Mouse (Mus musculus) forebrain, embryonic 13.5 days (tissue): ENCODE results near the gene Slc29a1. TPM values are rescaled to one million over a fixed set of nuclear protein-coding genes. Genes with fewer than 3 reads are reported as not detected.

Experiments
- ATAC-seq: fragments of 200-750 bp; cut with Nextera tagmentation; 2 replicates; pipeline ENCODE4 v1.8.0; 2017
- H3K27ac ChIP-seq: fragments of 300-500 bp; sonication (generic); 2 replicates; pipeline ENCODE4 v1.5.1; 2015; ENCODE audit warnings: inconsistent platforms, mild to moderate bottlenecking, moderate library complexity
- H3K27me3 ChIP-seq: fragments of 300-500 bp; sonication (generic); 2 replicates; pipeline ENCODE4 v1.6.1; 2015; ENCODE audit warnings: mild to moderate bottlenecking, inconsistent platforms
- H3K36me3 ChIP-seq: fragments of 300-500 bp; sonication (generic); 2 replicates; pipeline ENCODE4 v1.6.1; 2015; ENCODE audit warnings: mild to moderate bottlenecking, inconsistent platforms; ENCODE audit not compliant: poor library complexity, severe bottlenecking
- H3K4me1 ChIP-seq: fragments of 300-500 bp; sonication (generic); 2 replicates; pipeline ENCODE4 v1.6.1; 2015; ENCODE audit warnings: inconsistent platforms
- H3K4me2 ChIP-seq: fragments of 300-500 bp; sonication (generic); 2 replicates; pipeline ENCODE4 v1.6.1; 2015; ENCODE audit warnings: inconsistent platforms, mild to moderate bottlenecking, moderate library complexity
- H3K4me3 ChIP-seq: fragments of 300-500 bp; sonication (generic); 2 replicates; pipeline ENCODE4 v1.5.1; 2015; ENCODE audit warnings: mild to moderate bottlenecking, inconsistent platforms
- H3K9ac ChIP-seq: fragments of 300-500 bp; sonication (generic); 2 replicates; pipeline ENCODE4 v1.6.1; 2015; ENCODE audit warnings: mild to moderate bottlenecking, inconsistent platforms
- H3K9me3 ChIP-seq: fragments of 300-500 bp; sonication (generic); replicated peaks from 2 replicates; pipeline ENCODE4 v1.6.1; 2016; ENCODE audit warnings: inconsistent platforms
- WGBS: fragments of 180-500 bp; shearing (Covaris S2); methylation state at CpG from one replicate; pipeline ENCODE4 v1.1.7; 2015; 5-methylcytosine and 5-hydroxymethylcytosine counted together
- polyA plus RNA-seq: library from polyadenylated mRNA; unstranded; fragments of >200 nt; fragmentation: Nextera tagmentation; extraction: Ambion mirVana; gene quantifications from 2 replicates; pipeline ENCODE4 v1.2.1, GENCODE M21; 2015

Gene Slc29a1
- polyA plus RNA-seq, 1 experiment from 2014 or later: 47.2 TPM

GRCm38 (mm10) chr17:45584096-45584896, 15.1 kb downstream of the Slc29a1 start:
- Histone ChIP-seq H3K27ac (peak overlapping the region; percentile 7), H3K4me2 (peak overlapping the region; percentile 16; the same call in 1 of the 2 replicates), H3K9ac (peak overlapping the region; percentile 45), H3K4me1 (peaks cover 14% of the 10 kb centered on the region), H3K36me3 (peaks cover 16% of the 10 kb centered on the region), H3K9me3 (no peaks in the 10 kb centered on the region), H3K27me3 (no peaks in the 10 kb centered on the region), H3K4me3 (no peak overlapping the region)
- ATAC-seq: peak; percentile 46
- 38% methylated on average over 12 of the region's 12 CpGs for WGBS

- H3K9me3 ChIP-seq: no peaks in the 10 kb centered on the region
- peaks cover 15% of the 10 kb centered on the region for H3K36me3 ChIP-seq
- no peak overlapping the region for H3K4me2 ChIP-seq
- H3K4me1 ChIP-seq: peaks cover 14% of the 10 kb centered on the region
- H3K9ac ChIP-seq: no peak overlapping the region
- H3K27me3 ChIP-seq: no peaks in the 10 kb centered on the region
- H3K4me3 ChIP-seq: no peak overlapping the region
- no peak overlapping the region for H3K27ac ChIP-seq
- ATAC-seq: no peak
- WGBS: 75% methylated on average over 6 of the region's 6 CpGs
These were observed 16.6 kb downstream of the Slc29a1 start for GRCm38 (mm10) chr17:45582715-45583355.

DNA sequence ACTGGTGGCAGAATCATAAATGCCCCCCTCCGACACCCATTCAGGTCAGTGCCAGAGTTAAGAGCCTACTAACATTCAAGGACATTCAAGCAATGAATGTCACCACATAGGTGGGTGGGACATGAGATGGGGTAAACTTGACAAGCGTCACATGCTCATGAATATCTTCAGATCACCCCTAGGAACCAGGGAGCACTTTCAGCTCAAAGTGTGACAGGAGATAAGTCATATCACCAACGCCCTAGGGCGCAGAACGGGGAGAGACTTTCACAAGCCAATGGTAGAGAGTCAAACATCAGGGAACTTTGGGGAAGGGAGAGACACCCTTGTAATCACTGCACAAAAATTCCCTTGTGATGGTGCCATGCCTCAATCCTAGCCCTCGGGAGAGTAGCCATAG, 17.2 kb downstream of the Slc29a1 start:
- H3K9ac ChIP-seq: no peak overlapping the region
- ATAC-seq: no peak
- no peaks in the 10 kb centered on the region for H3K9me3 ChIP-seq
- peaks cover 14% of the 10 kb centered on the region for H3K4me1 ChIP-seq
- WGBS: 93% methylated on average over 6 of the region's 6 CpGs
- no peak overlapping the region for H3K4me3 ChIP-seq
- no peaks in the 10 kb centered on the region for H3K27me3 ChIP-seq
- H3K27ac ChIP-seq: no peak overlapping the region
- no peak overlapping the region for H3K4me2 ChIP-seq
- peaks cover 11% of the 10 kb centered on the region for H3K36me3 ChIP-seq

DNA sequence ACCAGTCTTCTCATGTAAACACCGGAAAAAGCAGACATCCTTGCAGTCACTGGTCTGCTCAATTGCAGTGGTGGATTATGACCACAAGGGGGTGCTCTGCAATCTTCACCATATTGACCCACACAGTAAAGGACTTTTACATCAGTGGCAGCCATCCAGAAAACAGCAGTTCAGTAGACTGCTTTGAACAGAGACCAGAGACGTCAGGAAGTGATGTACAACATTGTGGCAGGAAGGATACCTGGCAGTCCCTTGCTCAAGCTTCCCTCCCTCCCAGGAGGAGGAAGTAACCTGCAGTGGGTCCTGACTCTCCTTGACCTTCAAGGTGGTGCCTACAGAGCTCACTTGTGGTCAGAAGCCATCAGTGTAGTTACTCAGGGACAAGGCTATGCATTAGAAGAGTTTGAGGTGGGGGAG, 17.8 kb downstream of the Slc29a1 start:
- Histone ChIP-seq H3K9me3 (no peaks in the 10 kb centered on the region), H3K4me3 (no peak overlapping the region), H3K36me3 (peaks cover 5% of the 10 kb centered on the region), H3K27me3 (no peaks in the 10 kb centered on the region), H3K27ac (no peak overlapping the region), H3K9ac (no peak overlapping the region), H3K4me1 (peaks cover 14% of the 10 kb centered on the region), H3K4me2 (no peak overlapping the region)
- 14% methylated on average over 2 of the region's 2 CpGs for WGBS
- peak; percentile 36; the same call in 1 of the 2 replicates for ATAC-seq

DNA sequence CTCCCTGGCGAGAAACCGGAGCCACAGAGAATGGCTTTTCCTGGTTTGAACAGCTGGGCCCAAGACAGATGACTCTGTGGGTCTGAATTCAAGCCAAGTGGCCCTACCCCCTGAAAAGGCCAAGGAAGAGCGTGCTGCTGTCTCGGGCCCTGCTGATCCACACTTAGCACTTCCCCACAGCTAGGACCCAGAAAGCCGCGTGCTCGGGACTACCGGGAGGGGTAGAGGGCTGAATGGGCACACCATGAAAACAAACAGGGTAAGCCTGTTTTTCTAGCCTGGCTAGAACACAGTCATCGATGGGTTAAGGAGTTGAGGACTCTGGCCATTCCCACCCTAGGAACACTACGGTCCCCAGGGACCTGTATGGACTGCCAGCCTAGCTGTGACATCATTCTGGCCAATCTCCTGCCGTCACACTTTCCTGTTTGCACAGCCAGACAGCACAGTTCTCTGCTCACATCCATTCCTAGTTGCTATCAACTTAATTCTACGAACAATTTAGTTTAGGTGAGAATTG, 18.4 kb downstream of the Slc29a1 start:
- 50% methylated on average over 12 of the region's 12 CpGs for WGBS
- H3K4me3 ChIP-seq: no peak overlapping the region
- peak overlapping the region; percentile 14; the same call in 1 of the 2 replicates for H3K27ac ChIP-seq
- H3K4me1 ChIP-seq: peaks cover 14% of the 10 kb centered on the region
- no peaks in the 10 kb centered on the region for H3K9me3 ChIP-seq
- H3K9ac ChIP-seq: 0 out of 2 replicates have a peak overlapping the region, but pooled peaks have one; percentile 6
- no peaks in the 10 kb centered on the region for H3K27me3 ChIP-seq
- no peaks in the 10 kb centered on the region for H3K36me3 ChIP-seq
- no peak overlapping the region for H3K4me2 ChIP-seq
- no peak for ATAC-seq

GRCm38 (mm10) chr17:45579554-45579953, 19.9 kb downstream of the Slc29a1 start:
- Histone ChIP-seq H3K4me2 (no peak overlapping the region), H3K27ac (no peak overlapping the region), H3K4me3 (no peak overlapping the region), H3K36me3 (no peaks in the 10 kb centered on the region), H3K9ac (no peak overlapping the region), H3K9me3 (no peaks in the 10 kb centered on the region), H3K27me3 (no peaks in the 10 kb centered on the region), H3K4me1 (peaks cover 17% of the 10 kb centered on the region)
- ATAC-seq: no peak
- 88% methylated on average over 4 of the region's 4 CpGs for WGBS

DNA sequence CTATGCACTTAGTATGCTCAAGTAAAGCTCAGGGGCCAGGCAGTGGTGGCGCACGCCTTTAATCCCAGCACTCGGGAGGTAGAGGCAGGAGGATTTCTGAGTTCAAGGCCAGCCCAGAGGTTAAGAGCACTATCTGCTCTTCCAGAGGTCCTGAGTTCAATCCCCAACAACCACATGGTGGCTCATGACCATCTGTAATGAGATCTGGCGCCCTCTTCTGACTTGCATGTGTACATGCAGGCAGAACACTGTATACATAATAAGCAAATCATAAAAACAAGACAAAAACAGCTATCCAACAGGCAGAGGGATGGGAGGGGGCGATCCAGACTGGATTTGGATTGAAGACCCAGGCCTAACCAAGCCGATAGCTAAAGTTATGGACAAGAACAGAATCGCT, 20.6 kb downstream of the Slc29a1 start:
- H3K9me3 ChIP-seq: no peaks in the 10 kb centered on the region
- no peak for ATAC-seq
- no peak overlapping the region for H3K4me3 ChIP-seq
- H3K27me3 ChIP-seq: no peaks in the 10 kb centered on the region
- 73% methylated on average over 7 of the region's 7 CpGs for WGBS
- H3K27ac ChIP-seq: no peak overlapping the region
- no peak overlapping the region for H3K9ac ChIP-seq
- peaks cover 18% of the 10 kb centered on the region for H3K4me1 ChIP-seq
- no peak overlapping the region for H3K4me2 ChIP-seq
- H3K36me3 ChIP-seq: no peaks in the 10 kb centered on the region

DNA sequence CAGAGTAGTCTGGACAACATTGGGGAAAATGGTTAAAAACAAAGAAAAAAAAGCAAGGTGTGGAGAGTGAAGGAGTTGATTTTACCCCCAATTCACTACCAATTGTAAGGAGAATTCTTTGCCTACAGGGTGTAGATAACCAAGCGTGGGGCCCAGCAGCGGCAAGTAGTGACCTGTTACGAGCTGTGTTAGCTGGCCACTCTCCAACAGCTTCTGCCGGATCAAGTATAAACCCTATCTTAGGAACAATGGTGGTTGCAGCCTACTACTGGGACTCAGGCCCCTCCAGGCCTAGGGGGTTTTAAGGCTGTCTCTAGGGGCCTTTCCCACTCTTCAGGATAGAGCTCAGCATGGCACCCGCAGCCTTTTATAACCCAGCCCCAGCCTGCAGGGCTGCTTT, 21.2 kb downstream of the Slc29a1 start:
- 59% methylated on average over 5 of the region's 5 CpGs for WGBS
- H3K36me3 ChIP-seq: no peaks in the 10 kb centered on the region
- H3K9me3 ChIP-seq: no peaks in the 10 kb centered on the region
- H3K9ac ChIP-seq: no peak overlapping the region
- H3K27ac ChIP-seq: no peak overlapping the region
- ATAC-seq: no peak
- no peak overlapping the region for H3K4me3 ChIP-seq
- peaks cover 18% of the 10 kb centered on the region for H3K4me1 ChIP-seq
- H3K27me3 ChIP-seq: no peaks in the 10 kb centered on the region
- no peak overlapping the region for H3K4me2 ChIP-seq

DNA sequence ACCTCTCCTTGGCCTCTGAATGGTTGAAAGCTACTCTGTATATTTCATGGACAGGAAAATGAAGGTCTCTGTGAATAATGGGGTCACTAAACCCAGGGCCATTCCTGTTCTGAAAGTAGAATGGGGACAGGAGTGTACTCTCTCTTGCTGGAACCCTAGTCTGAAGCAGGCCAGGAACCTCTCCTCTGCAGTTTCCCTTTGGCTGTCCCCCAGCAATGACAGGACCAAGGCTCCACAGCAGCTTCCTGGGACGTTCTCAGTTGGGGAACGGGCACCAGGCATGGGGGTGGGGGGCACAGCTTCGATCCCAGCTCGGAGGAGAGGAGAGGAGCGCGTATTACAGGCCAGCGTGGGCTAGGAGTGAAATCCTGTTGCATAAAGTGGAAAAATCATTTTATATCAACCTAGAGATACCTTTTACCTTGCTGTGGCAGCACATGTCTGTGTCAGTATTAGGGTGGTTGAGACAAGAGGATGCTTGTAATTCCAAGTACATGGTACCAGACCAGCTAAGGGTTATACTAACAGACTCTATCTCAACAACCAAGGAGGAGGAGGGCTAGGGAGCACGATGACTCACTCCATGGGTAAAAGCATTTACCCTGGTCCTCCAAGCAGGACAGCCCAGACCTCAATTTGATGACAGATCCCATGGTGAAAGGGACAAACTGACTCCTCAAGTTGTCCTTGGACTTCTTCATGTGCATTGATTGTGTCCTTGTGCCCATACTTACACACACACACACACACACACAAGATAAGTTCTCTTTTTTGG, 24.1 kb downstream of the Slc29a1 start:
- Histone ChIP-seq H3K9ac (no peak overlapping the region), H3K4me2 (peak overlapping the region; percentile 91), H3K4me3 (no peak overlapping the region), H3K27me3 (no peaks in the 10 kb centered on the region), H3K4me1 (peaks cover 31% of the 10 kb centered on the region), H3K36me3 (peaks cover 14% of the 10 kb centered on the region), H3K27ac (no peak overlapping the region), H3K9me3 (no peaks in the 10 kb centered on the region)
- ATAC-seq: no peak
- 91% methylated on average over 8 of the region's 8 CpGs for WGBS

DNA sequence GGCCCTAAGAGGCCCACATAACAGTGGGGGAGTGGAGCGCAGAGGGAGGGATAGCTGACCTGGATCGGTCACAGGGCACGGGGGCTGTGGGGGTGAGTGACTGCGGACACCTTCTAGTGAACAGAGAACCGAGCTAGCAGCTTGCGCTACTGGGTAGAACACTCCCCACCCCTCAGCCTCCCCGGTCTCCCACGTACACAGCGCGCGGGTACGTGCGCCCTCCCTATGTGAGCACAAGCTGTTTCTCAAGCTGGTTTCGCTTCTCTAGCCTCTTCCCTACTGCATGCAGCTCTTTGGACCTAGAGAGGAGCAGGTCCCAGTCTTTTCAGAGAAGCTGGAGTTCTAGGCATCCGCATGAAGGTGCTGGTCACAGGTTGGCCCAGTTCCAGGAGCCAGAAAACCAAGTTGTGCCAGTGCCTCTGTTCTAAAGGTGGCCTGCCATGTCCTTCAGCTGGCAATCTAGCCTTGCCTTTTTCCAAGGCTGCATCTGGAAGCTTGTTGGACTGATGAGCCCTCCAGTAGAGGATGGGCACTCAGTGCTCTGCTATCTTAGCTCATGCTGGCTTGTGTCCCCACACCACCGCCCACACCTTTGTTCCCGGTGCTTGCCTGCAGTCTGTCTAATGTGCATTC, 25.2 kb downstream of the Slc29a1 start:
- Histone ChIP-seq H3K27ac (peak overlapping the region; percentile 99), H3K36me3 (peaks cover 25% of the 10 kb centered on the region), H3K9ac (peak overlapping the region; percentile 99), H3K27me3 (no peaks in the 10 kb centered on the region), H3K4me2 (peak overlapping the region; percentile 91), H3K4me3 (peak overlapping the region; percentile 99), H3K4me1 (peaks cover 41% of the 10 kb centered on the region), H3K9me3 (no peaks in the 10 kb centered on the region)
- ATAC-seq: peak; percentile 72
- under 1% methylated on average over 13 of the region's 17 CpGs for WGBS

- peaks cover 45% of the 10 kb centered on the region for H3K4me1 ChIP-seq
- peak overlapping the region; percentile 99 for H3K4me3 ChIP-seq
- H3K9me3 ChIP-seq: no peaks in the 10 kb centered on the region
- WGBS: 0% methylated on average over 18 of the region's 18 CpGs
- peak; percentile 67 for ATAC-seq
- H3K9ac ChIP-seq: peak overlapping the region; percentile 99
- peak overlapping the region; percentile 99 for H3K27ac ChIP-seq
- peak overlapping the region; percentile 91 for H3K4me2 ChIP-seq
- no peaks in the 10 kb centered on the region for H3K27me3 ChIP-seq
- peaks cover 30% of the 10 kb centered on the region for H3K36me3 ChIP-seq
These were observed 25.7 kb downstream of the Slc29a1 start for GRCm38 (mm10) chr17:45573780-45574123.
